Mouse (Mus musculus) forebrain, embryonic 14.5 days (tissue): ENCODE measurements around the gene Fbxl14. TPM values are rescaled to one million over a fixed set of nuclear protein-coding genes. Genes with fewer than 3 reads are reported as not detected.

ENCODE experiments used
- ATAC-seq: fragments of 200-750 bp; cut with Nextera tagmentation; 2 replicates; pipeline ENCODE4 v1.8.0; 2017; ENCODE audit warnings: mild to moderate bottlenecking, moderate library complexity
- DNase-seq: peaks from one replicate; pipeline ENCODE4 v3.0.0-alpha.2; 2015; ENCODE audit warnings: low spot score
- H3K27ac ChIP-seq: fragments of 300-500 bp; sonication (generic); 2 replicates; pipeline ENCODE4 v1.5.1; 2014; ENCODE audit warnings: low read depth, mild to moderate bottlenecking, control low read depth, low read length, moderate library complexity
- H3K27me3 ChIP-seq: fragments of 300-500 bp; sonication (generic); replicated peaks from 2 replicates; pipeline ENCODE4 v1.6.1; 2014; ENCODE audit warnings: low read length, control low read depth, mixed read lengths; ENCODE audit not compliant: control insufficient read depth, insufficient read depth
- H3K36me3 ChIP-seq: fragments of 300-500 bp; sonication (generic); 2 replicates; pipeline ENCODE4 v1.6.1; 2014; ENCODE audit warnings: low read length, control low read depth; ENCODE audit not compliant: control insufficient read depth, insufficient read depth
- H3K4me1 ChIP-seq: fragments of 300-500 bp; sonication (generic); 2 replicates; pipeline ENCODE4 v1.6.1; 2014; ENCODE audit warnings: antibody characterized with exemption, low read length, control low read depth; ENCODE audit not compliant: control insufficient read depth, insufficient read depth
- H3K4me2 ChIP-seq: fragments of 300-500 bp; sonication (generic); 2 replicates; pipeline ENCODE4 v1.6.1; 2014; ENCODE audit warnings: mild to moderate bottlenecking, control low read depth, low read length
- H3K4me3 ChIP-seq: fragments of 300-500 bp; sonication (generic); 2 replicates; pipeline ENCODE4 v1.5.1; 2014; ENCODE audit warnings: low read depth, low read length, control low read depth
- H3K9ac ChIP-seq: fragments of 300-500 bp; sonication (generic); 2 replicates; pipeline ENCODE4 v1.6.1; 2014; ENCODE audit warnings: mild to moderate bottlenecking, low read length, control low read depth, moderate library complexity
- H3K9me3 ChIP-seq: fragments of 300-500 bp; sonication (generic); replicated peaks from 2 replicates; pipeline ENCODE4 v1.6.1; 2016; ENCODE audit warnings: low read length, control low read depth, mixed read lengths; ENCODE audit not compliant: control insufficient read depth
- WGBS: fragments of 180-500 bp; shearing (Covaris S2); extraction: QIAGEN DNeasy Blood & Tissue Kit; methylation state at CpG from one replicate; pipeline ENCODE4 v1.1.7; 2014; 5-methylcytosine and 5-hydroxymethylcytosine counted together
- polyA plus RNA-seq: library from polyadenylated mRNA; unstranded; fragments of >200 nt; fragmentation: Nextera tagmentation; extraction: Ambion mirVana; gene quantifications from 2 replicates; pipeline ENCODE4 v1.2.1, GENCODE M21; 2014

The Fbxl14 gene
- polyA plus RNA-seq, 1 experiment from 2014 or later: 7.6 TPM

GRCm38 (mm10) chr6:119487085-119487458 lies 7.6 kb downstream of the Fbxl14 start:
- peaks cover 32% of the 10 kb centered on the region for H3K4me1 ChIP-seq
- WGBS: 93% methylated on average over 7 of the region's 7 CpGs

GRCm38 (mm10) chr6:119487619-119488018 lies 8.2 kb downstream of the Fbxl14 start:
- DNase-seq (no peak), ATAC-seq (no peak)
- peaks cover 38% of the 10 kb centered on the region for H3K4me1 ChIP-seq
- H3K9ac ChIP-seq: no peak overlapping the region
- H3K36me3 ChIP-seq: peaks cover 22% of the 10 kb centered on the region
- H3K4me2 ChIP-seq: no peak overlapping the region
- no peak overlapping the region for H3K27ac ChIP-seq
- no peak overlapping the region for H3K4me3 ChIP-seq
- H3K9me3 ChIP-seq: no peaks in the 10 kb centered on the region
- WGBS: 88% methylated on average over 9 of the region's 9 CpGs
- H3K27me3 ChIP-seq: no peaks in the 10 kb centered on the region

More at GRCm38 (mm10) chr6:119487085-119487458, 7.6 kb downstream of the Fbxl14 start:
- H3K9me3 ChIP-seq: no peaks in the 10 kb centered on the region
- no peak overlapping the region for H3K4me2 ChIP-seq
- DNase-seq (no peak), ATAC-seq (no peak)
- H3K4me3 ChIP-seq: no peak overlapping the region
- H3K27ac ChIP-seq: no peak overlapping the region
- H3K36me3 ChIP-seq: peaks cover 22% of the 10 kb centered on the region
- no peak overlapping the region for H3K9ac ChIP-seq
- H3K27me3 ChIP-seq: no peaks in the 10 kb centered on the region

GRCm38 (mm10) chr6:119489765-119490164 lies 10.3 kb downstream of the Fbxl14 start:
- peaks cover 4% of the 10 kb centered on the region; the same call in 1 of the 2 replicates for H3K36me3 ChIP-seq
- DNase-seq (peak; percentile 90), ATAC-seq (peak; percentile 54)
- H3K4me3 ChIP-seq: no peak overlapping the region
- H3K27me3 ChIP-seq: no peaks in the 10 kb centered on the region
- H3K9ac ChIP-seq: no peak overlapping the region
- 3% methylated on average over 5 of the region's 5 CpGs for WGBS
- H3K4me2 ChIP-seq: no peak overlapping the region
- H3K9me3 ChIP-seq: no peaks in the 10 kb centered on the region
- peaks cover 30% of the 10 kb centered on the region for H3K4me1 ChIP-seq
- no peak overlapping the region for H3K27ac ChIP-seq

- Histone ChIP-seq H3K36me3 (0 out of 2 replicates have a peak, but pooled peaks cover 3% of the 10 kb centered on the region), H3K4me1 (peaks cover 27% of the 10 kb centered on the region), H3K4me3 (no peak overlapping the region), H3K9ac (peak overlapping the region; percentile 26; the same call in 1 of the 2 replicates), H3K4me2 (peak overlapping the region; percentile 32; the same call in 1 of the 2 replicates), H3K9me3 (no peaks in the 10 kb centered on the region), H3K27ac (no peak overlapping the region), H3K27me3 (no peaks in the 10 kb centered on the region)
- 4% methylated on average over 11 of the region's 11 CpGs for WGBS
- ATAC-seq: 0 out of 2 replicates have a peak, but pooled peaks have one; percentile 24
- DNase-seq: no peak
Measured at GRCm38 (mm10) chr6:119490549-119490948, 11.1 kb downstream of the Fbxl14 start.

- peak overlapping the region; percentile 26; the same call in 1 of the 2 replicates for H3K9ac ChIP-seq
Measured at GRCm38 (mm10) chr6:119491006-119491405, 11.5 kb downstream of the Fbxl14 start.

GRCm38 (mm10) chr6:119491997-119492629 lies 12.6 kb downstream of the Fbxl14 start:
- no peaks in the 10 kb centered on the region for H3K27me3 ChIP-seq
- DNase-seq (peak; percentile 49), ATAC-seq (peak; percentile 58)
- H3K4me2 ChIP-seq: no peak overlapping the region
- no peak overlapping the region for H3K4me3 ChIP-seq
- no peaks in the 10 kb centered on the region for H3K36me3 ChIP-seq
- no peak overlapping the region for H3K9ac ChIP-seq
- peak overlapping the region; percentile 10; the same call in 1 of the 2 replicates for H3K27ac ChIP-seq
- H3K4me1 ChIP-seq: peaks cover 26% of the 10 kb centered on the region
- 10% methylated on average over 9 of the region's 9 CpGs for WGBS
- no peaks in the 10 kb centered on the region for H3K9me3 ChIP-seq

More at GRCm38 (mm10) chr6:119491006-119491405, 11.5 kb downstream of the Fbxl14 start:
- H3K27ac ChIP-seq: no peak overlapping the region
- no peaks in the 10 kb centered on the region for H3K9me3 ChIP-seq
- peak; percentile 25 for DNase-seq
- ATAC-seq: no peak
- peak overlapping the region; percentile 32 for H3K4me2 ChIP-seq
- H3K4me3 ChIP-seq: no peak overlapping the region
- peaks cover 26% of the 10 kb centered on the region for H3K4me1 ChIP-seq
- no peaks in the 10 kb centered on the region for H3K27me3 ChIP-seq
- WGBS: 23% methylated on average over 11 of the region's 11 CpGs
- H3K36me3 ChIP-seq: 0 out of 2 replicates have a peak, but pooled peaks cover 3% of the 10 kb centered on the region

GRCm38 (mm10) chr6:119492630-119493014 lies 13.2 kb downstream of the Fbxl14 start:
- ATAC-seq: peak; percentile 11; the same call in 1 of the 2 replicates
- peak overlapping the region; percentile 25; the same call in 1 of the 2 replicates for H3K9ac ChIP-seq
- H3K36me3 ChIP-seq: no peaks in the 10 kb centered on the region
- DNase-seq: no peak
- no peak overlapping the region for H3K4me2 ChIP-seq
- no peak overlapping the region for H3K27ac ChIP-seq
- no peak overlapping the region for H3K4me3 ChIP-seq
- no peaks in the 10 kb centered on the region for H3K27me3 ChIP-seq
- no peaks in the 10 kb centered on the region for H3K9me3 ChIP-seq
- H3K4me1 ChIP-seq: peaks cover 26% of the 10 kb centered on the region
- 11% methylated on average over 7 of the region's 7 CpGs for WGBS

GRCm38 (mm10) chr6:119499271-119499670 lies 19.8 kb downstream of the Fbxl14 start:
- Histone ChIP-seq H3K4me3 (no peak overlapping the region), H3K4me2 (no peak overlapping the region), H3K27me3 (no peaks in the 10 kb centered on the region), H3K27ac (no peak overlapping the region), H3K36me3 (no peaks in the 10 kb centered on the region), H3K4me1 (no peaks in the 10 kb centered on the region), H3K9me3 (no peaks in the 10 kb centered on the region), H3K9ac (no peak overlapping the region)
- 21% methylated on average over 5 of the region's 5 CpGs for WGBS
- ATAC-seq: peak; percentile 52; the same call in 1 of the 2 replicates
- peak; percentile 51 for DNase-seq

- no peak overlapping the region for H3K9ac ChIP-seq
- no peak for ATAC-seq
- H3K4me3 ChIP-seq: no peak overlapping the region
- H3K4me1 ChIP-seq: no peaks in the 10 kb centered on the region
- no peak overlapping the region for H3K27ac ChIP-seq
- WGBS: 63% methylated on average over 5 of the region's 5 CpGs
- no peaks in the 10 kb centered on the region for H3K9me3 ChIP-seq
- no peak for DNase-seq
- H3K36me3 ChIP-seq: no peaks in the 10 kb centered on the region
- no peak overlapping the region for H3K4me2 ChIP-seq
- H3K27me3 ChIP-seq: no peaks in the 10 kb centered on the region
Measured at GRCm38 (mm10) chr6:119500086-119500485, 20.6 kb downstream of the Fbxl14 start.
